Mouse (Mus musculus) megakaryocyte progenitor cell, adult 5-6 weeks (primary cell): ENCODE measurements around the gene Bnip3. TPM values are rescaled to one million over a fixed set of nuclear protein-coding genes. Genes with fewer than 3 reads are reported as not detected.
A peak's percentile ranks its signal among the peaks of the same experiment; 100 is the strongest.

ENCODE experiments used
- ATAC-seq: replicated peaks from 2 replicates; pipeline ENCODE4 v1.8.0; 2016; ENCODE audit warnings: mild to moderate bottlenecking, moderate TSS enrichment, inconsistent platforms; ENCODE audit not compliant: poor library complexity
- total RNA-seq, 2 experiments: library from RNA; stranded (forward) in 1 of 2; stranded (reverse) in 1 of 2; fragments of 157-497, 149-512 nt in 1 of 2; fragments of 200-1000 nt in 1 of 2; gene quantifications; 2 replicates each; pipeline versions ENCODE4 v1.2.3 to v1.2.4; 2015 to 2017

Bnip3 gene
- total RNA-seq, 2 experiments from 2014 or later = 17.5 to 26.4 TPM

DNA sequence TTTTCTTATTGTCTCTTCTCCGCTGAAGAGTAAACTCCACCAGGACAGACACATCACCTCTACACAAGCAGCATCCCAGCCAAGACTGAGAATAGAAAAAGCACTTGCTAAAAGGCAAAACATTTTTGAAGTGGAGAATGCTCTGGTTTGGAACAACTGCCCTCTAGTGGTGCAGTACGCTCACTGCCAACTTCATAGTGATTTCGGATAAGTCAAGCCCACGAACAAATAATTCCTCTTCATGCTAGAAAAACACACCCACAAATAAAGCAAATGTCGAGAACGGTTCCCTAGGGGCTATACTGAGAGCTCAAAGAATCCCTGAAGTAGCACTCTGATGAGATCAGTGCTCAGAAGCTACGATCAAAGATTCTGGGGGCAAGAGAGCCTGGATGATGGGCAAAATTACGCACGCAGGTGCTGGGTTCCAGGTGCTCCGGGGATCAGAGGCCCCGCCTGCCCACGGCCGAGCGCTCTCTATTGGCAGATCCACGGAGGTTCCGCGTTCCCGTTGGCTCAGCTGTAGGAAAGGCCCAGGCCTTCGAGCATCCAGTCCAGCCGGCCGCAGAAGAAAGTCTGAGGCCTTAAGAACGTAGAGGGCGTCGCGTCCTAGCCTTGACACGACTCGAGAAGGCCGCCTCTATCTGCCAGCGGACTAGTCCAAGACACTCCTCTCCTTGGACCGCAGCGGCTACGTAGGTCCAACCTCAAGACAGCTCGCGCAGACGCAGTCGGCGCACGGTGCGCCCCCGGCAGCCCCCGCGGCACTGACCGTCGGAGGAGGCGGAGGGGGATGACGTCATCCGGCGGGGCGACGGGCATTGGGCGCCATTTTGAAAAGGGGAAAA, 63.6 kb downstream of the Bnip3 start, which contains the start of the genes Ppp2r2d and Mapk1ip1:
Ppp2r2d (plus strand) TSS at position 536 of the 848 bp plus-strand sequence.
Mapk1ip1 (minus strand) TSS at position 730 of the 848 bp plus-strand sequence.
- ATAC-seq = peak; percentile 82

DNA sequence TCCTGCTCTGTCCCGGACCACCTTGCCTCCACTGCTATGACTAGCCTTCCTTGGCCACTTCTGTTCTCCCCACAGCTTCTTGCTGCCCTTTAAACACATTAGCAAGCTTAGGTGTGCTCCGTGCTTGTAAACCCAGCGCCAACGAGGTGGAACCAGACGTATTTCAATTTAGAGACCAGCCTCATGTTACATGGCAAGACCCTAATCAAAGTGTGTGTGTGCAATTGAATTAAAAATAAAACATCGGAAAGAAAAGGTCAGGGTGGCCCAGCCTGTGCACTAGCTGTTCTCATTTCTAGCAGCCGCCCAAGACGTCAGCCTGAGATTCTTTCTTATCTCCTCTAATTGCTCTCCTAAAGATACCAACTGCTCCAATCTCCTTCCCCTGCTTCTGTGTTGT, 64.2 kb downstream of the Bnip3 start:
- peak; percentile 5; the same call in 1 of the 2 replicates for ATAC-seq

DNA sequence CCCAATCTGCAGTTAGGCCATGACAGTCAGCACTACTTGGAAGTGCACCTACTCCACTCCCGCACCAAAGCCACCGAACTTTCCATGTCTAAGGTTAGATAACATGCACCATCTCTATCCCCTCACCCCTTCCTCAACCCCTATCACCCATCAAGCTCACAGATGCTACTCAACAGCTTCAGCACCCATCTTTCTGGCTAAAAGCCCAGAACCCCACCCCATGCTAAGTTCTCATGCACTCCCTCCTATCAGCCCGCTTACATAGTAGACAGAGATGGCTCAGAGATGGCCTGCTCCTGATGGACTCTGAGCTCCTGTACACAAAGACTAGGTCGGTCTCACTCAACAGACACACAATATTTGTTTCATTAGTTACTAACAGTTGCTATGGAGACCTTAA, 65.9 kb downstream of the Bnip3 start:
- no peak for ATAC-seq

- no peak for ATAC-seq
Measured at GRCm38 (mm10) chr7:138841436-138842151, 67.7 kb downstream of the Bnip3 start.

Other genes with a start within 250 kb of the Bnip3 start
- 32.5 and 37.0 TPM in 2 replicates for gene Ppp2r2d, start 63.4 kb downstream of the Bnip3 start, total RNA-seq (2015)
- gene Ppp2r2d, start 63.4 kb downstream of the Bnip3 start, total RNA-seq (2017) = 33.2 and 33.8 TPM in 2 replicates
- 12.4 and 16.8 TPM in 2 replicates for gene Mapk1ip1, start 63.2 kb downstream of the Bnip3 start, total RNA-seq (2015)
- gene Mapk1ip1, start 63.2 kb downstream of the Bnip3 start, total RNA-seq (2017) = 10.6 and 13.0 TPM in 2 replicates
- gene Jakmip3, start 31.2 kb upstream of the Bnip3 start, total RNA-seq (2015) = not detected in 2 replicates
- gene Jakmip3, start 31.2 kb upstream of the Bnip3 start, total RNA-seq (2017) = not detected in 2 replicates
- gene Dpysl4, start 176.5 kb upstream of the Bnip3 start, total RNA-seq (2015) = not detected in 2 replicates
- not detected in 2 replicates for gene Dpysl4, start 176.5 kb upstream of the Bnip3 start, total RNA-seq (2017)